Comparison of ENCODE assay signal across 1 mouse cellular context in the genomic region with DNA sequence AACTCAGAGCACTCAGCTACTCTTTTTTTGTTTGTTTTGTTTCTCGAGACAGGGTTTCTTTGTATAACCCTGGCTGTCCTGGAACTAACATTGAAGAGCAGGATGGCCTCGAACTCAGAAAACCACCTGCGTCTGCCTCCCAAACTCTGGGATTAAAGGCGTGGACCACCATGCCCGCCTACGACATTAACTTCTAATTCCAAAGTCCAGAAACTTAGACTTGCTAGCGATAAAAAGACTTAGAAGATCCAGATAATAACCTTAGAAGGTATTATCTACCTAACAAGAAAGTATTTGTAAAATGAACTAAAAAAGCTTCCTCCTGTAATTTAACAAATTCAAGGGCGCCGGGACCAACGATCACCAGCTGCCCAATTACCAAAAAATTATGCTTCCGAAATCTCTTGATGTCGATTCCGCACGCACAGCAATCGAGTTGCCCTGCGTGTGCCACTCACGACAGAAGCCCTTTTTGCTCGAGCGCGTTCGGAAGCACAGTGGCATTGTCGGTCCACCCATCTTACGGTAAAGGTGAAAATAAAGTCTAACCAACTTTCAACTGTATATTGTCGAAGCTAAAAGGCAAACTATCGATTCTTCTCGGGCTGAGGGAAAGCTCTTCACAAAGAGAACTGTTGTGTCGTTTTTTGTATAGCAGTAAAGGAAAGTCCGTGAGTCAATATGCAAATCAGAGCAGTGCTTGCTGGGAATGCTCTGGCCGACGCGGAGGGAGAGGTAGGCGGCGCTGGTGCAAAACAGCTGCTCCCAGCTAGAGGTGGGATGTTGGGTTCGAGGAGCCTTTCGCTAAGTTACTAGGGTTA.
A peak's percentile ranks its signal among the peaks of the same experiment; 100 is the strongest.
TF ChIP-seq lines count a peak whose summit lies in the region.

No protein-coding gene starts in this region.

TF ChIP-seq in myocyte, 11 proteins besides CTCF, POLR2A, EP300 and RAD21 (continued from another document):
- no peak for TF ChIP-seq MAX (IDR thresholded peaks at IDR 0.05; ENCODE audit: low read depth)
- peak; percentile 89 for TF ChIP-seq CEBPB (IDR thresholded peaks at IDR 0.05; ENCODE audit: insufficient read depth, poor library complexity, severe bottlenecking)
- no peak for TF ChIP-seq REST (IDR thresholded peaks at IDR 0.05; ENCODE audit: insufficient read depth, insufficient read length)
- TF ChIP-seq TCF12 (IDR thresholded peaks at IDR 0.05; ENCODE audit: insufficient read depth, poor library complexity, severe bottlenecking): peak; percentile 12
- no peak for TF ChIP-seq USF1 (IDR thresholded peaks at IDR 0.05; ENCODE audit: low read depth)
- peak; percentile 62 to 91 (median 86) for TF ChIP-seq MYOG (IDR thresholded peaks at IDR 0.05; ENCODE audit: control insufficient read depth in 1 of 3, insufficient read depth in 1 of 3, insufficient read length in 2 of 3, low read depth in 2 of 3)
- peak in 2 of 3 experiments; percentile 87 to 89 for TF ChIP-seq MYOD1 (IDR thresholded peaks at IDR 0.05; ENCODE audit: control insufficient read depth in 1 of 3, insufficient read length in 2 of 3, low read depth in 2 of 3)
- TF ChIP-seq POLR2AphosphoS2 (IDR thresholded peaks at IDR 0.05; ENCODE audit: insufficient read length, low read depth): peak; percentile 95
